Mouse (Mus musculus): Measurements from ENCODE around the gene Akap2. TPM values are rescaled to one million over a fixed set of nuclear protein-coding genes. Genes with fewer than 3 reads are reported as not detected.

The Akap2 gene
- polyA plus RNA-seq, 1 experiment: 14.5 TPM

- TF ChIP-seq POLR2A (IDR thresholded peaks at IDR 0.05; ENCODE audit: borderline replicate concordance, extremely low read depth, insufficient read depth, insufficient read length, poor library complexity, severe bottlenecking) (no peak), CTCF (IDR thresholded peaks at IDR 0.05; ENCODE audit: borderline replicate concordance, extremely low read depth, insufficient read depth, insufficient read length) (no peak)
- DNase-seq (ENCODE audit: low read depth): no peak
These were observed 14.9 kb downstream of the Akap2 start for GRCm38 (mm10) chr4:57732351-57732750.

GRCm38 (mm10) chr4:57733445-57733844 is 16.0 kb downstream of the Akap2 start:
- no peak for TF ChIP-seq CTCF (IDR thresholded peaks at IDR 0.05; ENCODE audit: borderline replicate concordance, extremely low read depth, insufficient read depth, insufficient read length)
- no peak for TF ChIP-seq POLR2A (IDR thresholded peaks at IDR 0.05; ENCODE audit: borderline replicate concordance, extremely low read depth, insufficient read depth, insufficient read length, poor library complexity, severe bottlenecking)
- peak; percentile 15 for DNase-seq (ENCODE audit: low read depth)

DNA sequence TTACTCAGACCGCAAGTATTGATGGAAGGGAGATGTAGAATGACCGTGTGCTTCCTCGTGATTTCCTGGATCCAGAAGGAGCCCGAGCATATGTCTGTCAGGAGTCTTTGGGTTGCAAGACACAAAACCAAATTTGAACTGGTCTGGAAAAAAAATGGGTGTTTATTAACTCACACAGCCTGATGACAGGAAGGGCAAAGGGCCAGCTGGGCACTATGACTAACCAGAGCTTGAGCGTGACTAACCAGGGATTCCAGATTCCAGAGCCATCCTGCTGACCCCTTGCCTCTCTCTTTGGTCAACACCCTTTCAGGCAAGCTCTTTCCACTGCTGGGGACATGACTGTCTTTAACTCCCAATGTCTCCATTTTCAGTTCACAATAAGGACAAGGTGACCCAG is 18.0 kb downstream of the Akap2 start:
- DNase-seq (ENCODE audit: low read depth): no peak
- TF ChIP-seq CTCF (IDR thresholded peaks at IDR 0.05; ENCODE audit: borderline replicate concordance, extremely low read depth, insufficient read depth, insufficient read length): no peak
- TF ChIP-seq POLR2A (IDR thresholded peaks at IDR 0.05; ENCODE audit: borderline replicate concordance, extremely low read depth, insufficient read depth, insufficient read length, poor library complexity, severe bottlenecking): no peak

- peak; percentile 77 for DNase-seq (ENCODE audit: low read depth)
- TF ChIP-seq CTCF (IDR thresholded peaks at IDR 0.05; ENCODE audit: borderline replicate concordance, extremely low read depth, insufficient read depth, insufficient read length): no peak
- TF ChIP-seq POLR2A (IDR thresholded peaks at IDR 0.05; ENCODE audit: borderline replicate concordance, extremely low read depth, insufficient read depth, insufficient read length, poor library complexity, severe bottlenecking): no peak
These were observed 21.5 kb downstream of the Akap2 start for GRCm38 (mm10) chr4:57738856-57739552.

- no peak for TF ChIP-seq POLR2A (IDR thresholded peaks at IDR 0.05; ENCODE audit: borderline replicate concordance, extremely low read depth, insufficient read depth, insufficient read length, poor library complexity, severe bottlenecking)
- TF ChIP-seq CTCF (IDR thresholded peaks at IDR 0.05; ENCODE audit: borderline replicate concordance, extremely low read depth, insufficient read depth, insufficient read length): no peak
- no peak for DNase-seq (ENCODE audit: low read depth)
These were observed 26.0 kb downstream of the Akap2 start for GRCm38 (mm10) chr4:57743325-57743929.

DNA sequence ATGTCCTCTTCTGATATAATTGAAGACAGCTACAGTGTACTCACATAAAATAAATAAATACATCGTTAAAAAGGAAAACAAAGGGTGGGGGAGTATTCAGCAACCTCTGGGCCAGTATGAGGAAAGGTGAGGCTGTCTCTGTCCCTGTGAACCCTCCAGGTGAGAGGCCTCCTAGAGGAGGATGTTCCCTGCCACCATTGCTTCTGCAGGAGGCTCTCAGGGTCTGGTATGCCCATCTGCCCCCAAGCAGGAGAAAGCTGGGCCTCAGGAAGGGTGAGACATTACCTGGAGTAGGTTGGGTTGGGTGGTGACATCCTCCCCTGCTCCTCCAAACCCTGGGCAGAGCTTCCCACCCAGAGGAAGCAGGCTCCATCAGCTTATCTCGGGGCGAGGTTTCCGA is 33.2 kb downstream of the Akap2 start:
- TF ChIP-seq POLR2A (IDR thresholded peaks at IDR 0.05; ENCODE audit: borderline replicate concordance, extremely low read depth, insufficient read depth, insufficient read length, poor library complexity, severe bottlenecking) (no peak), CTCF (IDR thresholded peaks at IDR 0.05; ENCODE audit: borderline replicate concordance, extremely low read depth, insufficient read depth, insufficient read length) (no peak)
- DNase-seq (ENCODE audit: low read depth): no peak

GRCm38 (mm10) chr4:57751054-57751453 is 33.6 kb downstream of the Akap2 start:
- TF ChIP-seq POLR2A (IDR thresholded peaks at IDR 0.05; ENCODE audit: borderline replicate concordance, extremely low read depth, insufficient read depth, insufficient read length, poor library complexity, severe bottlenecking): no peak
- TF ChIP-seq CTCF (IDR thresholded peaks at IDR 0.05; ENCODE audit: borderline replicate concordance, extremely low read depth, insufficient read depth, insufficient read length): no peak
- DNase-seq (ENCODE audit: low read depth): no peak

- DNase-seq (ENCODE audit: low read depth): no peak
- TF ChIP-seq POLR2A (IDR thresholded peaks at IDR 0.05; ENCODE audit: borderline replicate concordance, extremely low read depth, insufficient read depth, insufficient read length, poor library complexity, severe bottlenecking) (no peak), CTCF (IDR thresholded peaks at IDR 0.05; ENCODE audit: borderline replicate concordance, extremely low read depth, insufficient read depth, insufficient read length) (no peak)
These were observed 34.1 kb downstream of the Akap2 start for GRCm38 (mm10) chr4:57751566-57751965.

- no peak for DNase-seq (ENCODE audit: low read depth)
- TF ChIP-seq CTCF (IDR thresholded peaks at IDR 0.05; ENCODE audit: borderline replicate concordance, extremely low read depth, insufficient read depth, insufficient read length) (no peak), POLR2A (IDR thresholded peaks at IDR 0.05; ENCODE audit: borderline replicate concordance, extremely low read depth, insufficient read depth, insufficient read length, poor library complexity, severe bottlenecking) (no peak)
These were observed 37.6 kb downstream of the Akap2 start for GRCm38 (mm10) chr4:57755085-57755484.

- peak; percentile 10 for DNase-seq (ENCODE audit: low read depth)
- TF ChIP-seq POLR2A (IDR thresholded peaks at IDR 0.05; ENCODE audit: borderline replicate concordance, extremely low read depth, insufficient read depth, insufficient read length, poor library complexity, severe bottlenecking) (no peak), CTCF (IDR thresholded peaks at IDR 0.05; ENCODE audit: borderline replicate concordance, extremely low read depth, insufficient read depth, insufficient read length) (no peak)
These were observed 40.5 kb downstream of the Akap2 start for GRCm38 (mm10) chr4:57757997-57758396.

DNA sequence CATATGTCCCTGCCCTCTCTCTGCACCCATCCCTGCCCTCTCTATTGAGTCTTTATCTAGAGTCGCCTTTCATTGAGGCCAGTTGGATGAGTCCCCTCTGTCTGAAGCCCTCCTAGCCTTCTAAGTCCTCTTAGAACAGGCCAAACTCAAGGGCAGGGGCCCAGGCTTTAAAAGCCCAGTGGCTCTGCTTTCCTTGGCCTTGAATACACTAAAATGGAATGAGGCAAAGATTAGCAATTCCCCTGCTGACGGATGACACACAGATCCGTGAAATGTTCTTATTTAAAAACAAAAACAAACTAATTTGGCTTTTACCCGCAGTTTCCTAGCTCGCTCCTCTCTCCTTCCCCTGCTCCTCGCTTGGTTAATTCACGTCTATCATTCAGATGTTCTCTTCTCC is 45.0 kb downstream of the Akap2 start:
- TF ChIP-seq POLR2A (IDR thresholded peaks at IDR 0.05; ENCODE audit: borderline replicate concordance, extremely low read depth, insufficient read depth, insufficient read length, poor library complexity, severe bottlenecking): no peak
- no peak for TF ChIP-seq CTCF (IDR thresholded peaks at IDR 0.05; ENCODE audit: borderline replicate concordance, extremely low read depth, insufficient read depth, insufficient read length)
- no peak for DNase-seq (ENCODE audit: low read depth)

DNA sequence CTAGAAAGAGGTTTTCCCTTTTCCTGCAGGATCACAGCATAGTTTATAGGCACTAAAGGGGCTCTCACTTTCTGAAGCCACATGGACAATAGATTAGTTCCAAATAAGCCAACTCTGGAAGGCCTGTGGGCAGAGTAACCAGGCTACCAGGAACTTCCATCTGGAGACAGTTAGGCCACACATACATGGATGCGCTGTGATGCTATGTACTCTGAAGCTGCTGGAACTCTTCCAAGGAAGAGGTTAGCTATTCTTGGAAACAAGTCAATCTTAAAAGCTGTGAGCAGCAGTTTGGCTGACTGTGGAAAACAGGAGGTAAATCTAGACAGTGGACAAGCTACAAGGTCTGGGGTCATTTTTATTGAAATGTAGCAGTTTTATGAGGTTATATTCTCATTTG is 46.9 kb downstream of the Akap2 start:
- peak; percentile 62 for DNase-seq (ENCODE audit: low read depth)
- no peak for TF ChIP-seq CTCF (IDR thresholded peaks at IDR 0.05; ENCODE audit: borderline replicate concordance, extremely low read depth, insufficient read depth, insufficient read length)
- TF ChIP-seq POLR2A (IDR thresholded peaks at IDR 0.05; ENCODE audit: borderline replicate concordance, extremely low read depth, insufficient read depth, insufficient read length, poor library complexity, severe bottlenecking): no peak

Data from brain, embryonic 14.5 days (tissue).